Mouse (Mus musculus) kidney, adult 2 months (tissue): Measurements from ENCODE around the gene Ap5z1.

Source experiments
- CTCF ChIP-seq: fragments of 200-500 bp; conservative IDR thresholded peaks from 2 replicates; pipeline ENCODE4 v1.5.1; 2011; ENCODE audit warnings: low read depth, mild to moderate bottlenecking, control low read depth, low read length, moderate library complexity, mixed read lengths; ENCODE audit not compliant: insufficient read depth, insufficient read length
- POLR2A ChIP-seq: fragments of 200-500 bp; IDR thresholded peaks from one replicate; pipeline ENCODE4 v1.6.1; 2011; ENCODE audit warnings: low read depth, low read length, control low read depth

- TF ChIP-seq CTCF (no peak), POLR2A (no peak)
Observed at GRCm38 (mm10) chr5:142420920-142421319, 42.8 kb upstream of the Ap5z1 start.
